Mouse (Mus musculus): ENCODE measurements around the gene Igfbp7.

Gene Igfbp7

GRCm38 (mm10) chr5:77388359-77388758, 19.5 kb downstream of the Igfbp7 start:
- peak; percentile 14; the same call in 1 of the 2 replicates for TF ChIP-seq GATA4 (IDR thresholded peaks at IDR 0.05; ENCODE audit: insufficient replicate concordance, low read length)

DNA sequence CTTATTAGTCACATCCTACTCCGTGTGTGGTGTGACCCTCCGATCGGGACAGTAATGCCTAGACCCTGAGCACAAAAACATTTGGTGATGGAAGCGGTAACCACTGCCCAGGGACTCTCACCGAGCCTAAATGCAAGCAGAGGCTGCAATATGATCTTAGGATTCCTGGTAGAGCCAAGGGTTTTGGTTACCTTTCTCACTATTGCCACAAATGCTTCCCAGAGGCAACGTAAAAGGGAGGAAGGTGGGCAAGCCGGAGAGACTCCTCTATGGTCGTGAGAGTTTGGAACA, 20.5 kb downstream of the Igfbp7 start:
- no peak for TF ChIP-seq GATA4 (IDR thresholded peaks at IDR 0.05; ENCODE audit: insufficient replicate concordance, low read length)

GRCm38 (mm10) chr5:77386596-77387413, 21.0 kb downstream of the Igfbp7 start:
- TF ChIP-seq GATA4 (IDR thresholded peaks at IDR 0.05; ENCODE audit: insufficient replicate concordance, low read length): no peak

GRCm38 (mm10) chr5:77385900-77386595, 21.8 kb downstream of the Igfbp7 start:
- peak; percentile 25; the same call in 1 of the 2 replicates for TF ChIP-seq GATA4 (IDR thresholded peaks at IDR 0.05; ENCODE audit: insufficient replicate concordance, low read length)

DNA sequence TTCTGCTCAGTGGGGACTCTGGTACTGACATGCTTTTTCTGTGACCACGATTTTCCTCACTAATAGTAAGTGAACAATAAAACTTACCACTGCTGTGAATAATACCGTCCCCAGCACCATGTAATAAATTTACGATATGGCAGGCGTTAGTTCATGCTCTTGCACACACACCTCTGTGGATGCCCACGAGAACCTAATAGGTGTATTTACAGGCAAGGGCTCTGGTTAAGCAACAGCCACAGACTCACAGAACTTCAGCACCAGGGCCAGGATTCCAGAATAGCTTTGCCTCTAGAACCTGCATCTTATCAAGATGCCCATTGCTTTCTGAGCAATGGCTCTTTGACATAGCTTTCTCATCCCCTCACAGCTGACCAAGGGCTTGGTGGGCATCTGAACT, 22.6 kb downstream of the Igfbp7 start:
- no peak for TF ChIP-seq GATA4 (IDR thresholded peaks at IDR 0.05; ENCODE audit: insufficient replicate concordance, low read length)

DNA sequence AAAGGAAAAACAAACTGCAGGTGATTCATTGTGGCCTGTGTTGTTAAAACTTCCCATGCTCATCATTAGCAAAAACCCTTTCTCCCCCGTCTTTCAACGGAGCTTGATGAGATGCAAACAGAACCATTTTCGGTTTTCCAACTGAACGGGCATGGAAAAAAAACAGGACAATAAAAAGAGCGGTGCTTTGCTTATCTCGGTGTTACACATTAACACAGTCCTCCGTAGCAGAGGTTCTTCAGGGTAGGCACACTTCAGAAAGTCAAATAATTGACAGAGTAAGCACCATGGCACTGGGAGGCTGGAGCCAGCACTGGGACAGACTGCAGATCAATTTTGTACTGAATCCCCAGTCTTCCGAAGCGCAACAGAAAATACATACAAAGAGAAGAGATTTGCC, 23.1 kb downstream of the Igfbp7 start:
- TF ChIP-seq GATA4 (IDR thresholded peaks at IDR 0.05; ENCODE audit: insufficient replicate concordance, low read length): no peak

DNA sequence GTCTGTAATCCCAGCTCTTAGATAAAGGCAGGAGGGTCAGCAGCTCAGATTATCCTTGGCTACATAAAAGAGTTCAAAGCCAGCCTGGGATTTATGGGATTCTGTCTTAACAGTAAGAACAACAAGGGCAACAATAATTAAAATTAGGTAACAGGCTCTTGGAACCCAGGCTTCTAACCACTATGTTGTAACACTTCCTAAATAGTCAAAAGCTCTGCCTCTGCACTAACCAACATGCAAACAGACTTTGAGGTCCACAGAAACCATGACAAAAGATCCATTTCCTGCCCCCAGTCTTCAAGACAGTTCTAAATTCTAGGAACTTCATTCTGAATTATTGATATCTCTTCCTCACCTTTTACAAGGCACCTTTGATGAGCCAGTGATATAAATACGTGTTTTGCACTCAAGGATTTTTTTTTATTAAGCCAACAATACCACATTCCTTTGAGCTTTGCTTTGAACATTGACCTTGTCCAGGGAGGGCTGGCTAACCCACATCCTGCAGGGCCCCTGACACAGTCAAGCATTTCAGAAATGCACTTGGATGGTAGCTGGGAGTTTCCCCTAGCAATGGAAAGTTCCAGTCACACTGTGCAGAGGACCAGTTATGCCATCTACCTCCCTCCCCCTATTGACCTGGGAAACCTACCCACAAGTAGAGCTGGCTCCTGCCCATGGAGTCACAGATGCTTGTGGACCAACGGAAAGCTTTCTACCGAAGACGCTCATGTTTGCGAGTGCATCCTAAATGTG, 23.9 kb downstream of the Igfbp7 start:
- no peak for TF ChIP-seq GATA4 (IDR thresholded peaks at IDR 0.05; ENCODE audit: insufficient replicate concordance, low read length)

DNA sequence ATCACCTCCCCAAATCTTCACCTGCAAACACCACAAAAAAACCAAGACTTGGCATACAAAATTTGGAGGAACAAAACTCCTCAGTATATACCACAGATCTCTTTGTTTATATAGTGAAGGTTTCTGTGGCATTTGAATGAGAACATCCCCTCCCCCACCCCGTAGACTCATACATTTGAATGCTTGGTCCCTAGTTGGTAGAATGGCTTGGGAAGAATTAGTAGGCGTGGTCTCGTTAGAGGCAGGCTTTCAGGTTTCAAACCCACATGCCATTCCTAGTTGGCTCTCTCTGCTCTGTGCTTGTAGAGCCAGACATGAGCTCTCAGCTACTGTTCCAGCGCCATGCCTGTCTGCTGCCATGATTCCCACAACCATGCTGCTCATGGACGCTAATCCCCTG, 26.2 kb downstream of the Igfbp7 start:
- TF ChIP-seq GATA4 (IDR thresholded peaks at IDR 0.05; ENCODE audit: insufficient replicate concordance, low read length): no peak

DNA sequence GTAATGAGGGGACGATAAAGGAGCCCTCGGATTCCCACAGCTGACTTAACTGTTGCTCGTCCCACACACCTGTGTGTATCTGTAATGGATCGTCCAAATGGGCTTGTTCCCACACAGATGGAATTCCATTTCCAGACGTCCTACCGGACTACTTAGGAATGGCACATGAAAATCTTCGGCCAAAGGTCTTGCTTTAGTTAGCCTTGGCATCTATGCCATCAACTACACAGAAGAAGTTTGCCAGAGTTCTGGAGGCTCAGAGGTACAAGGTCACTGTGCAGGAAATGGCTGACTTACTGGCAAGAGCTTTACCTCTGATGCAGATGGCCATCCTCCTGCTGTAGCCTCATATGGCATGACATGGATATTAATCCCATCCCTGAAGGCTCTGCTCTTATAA, 26.6 kb downstream of the Igfbp7 start:
- no peak for TF ChIP-seq GATA4 (IDR thresholded peaks at IDR 0.05; ENCODE audit: insufficient replicate concordance, low read length)

- TF ChIP-seq GATA4 (IDR thresholded peaks at IDR 0.05; ENCODE audit: insufficient replicate concordance, low read length): no peak
These were observed 27.4 kb downstream of the Igfbp7 start for GRCm38 (mm10) chr5:77380321-77380901.

DNA sequence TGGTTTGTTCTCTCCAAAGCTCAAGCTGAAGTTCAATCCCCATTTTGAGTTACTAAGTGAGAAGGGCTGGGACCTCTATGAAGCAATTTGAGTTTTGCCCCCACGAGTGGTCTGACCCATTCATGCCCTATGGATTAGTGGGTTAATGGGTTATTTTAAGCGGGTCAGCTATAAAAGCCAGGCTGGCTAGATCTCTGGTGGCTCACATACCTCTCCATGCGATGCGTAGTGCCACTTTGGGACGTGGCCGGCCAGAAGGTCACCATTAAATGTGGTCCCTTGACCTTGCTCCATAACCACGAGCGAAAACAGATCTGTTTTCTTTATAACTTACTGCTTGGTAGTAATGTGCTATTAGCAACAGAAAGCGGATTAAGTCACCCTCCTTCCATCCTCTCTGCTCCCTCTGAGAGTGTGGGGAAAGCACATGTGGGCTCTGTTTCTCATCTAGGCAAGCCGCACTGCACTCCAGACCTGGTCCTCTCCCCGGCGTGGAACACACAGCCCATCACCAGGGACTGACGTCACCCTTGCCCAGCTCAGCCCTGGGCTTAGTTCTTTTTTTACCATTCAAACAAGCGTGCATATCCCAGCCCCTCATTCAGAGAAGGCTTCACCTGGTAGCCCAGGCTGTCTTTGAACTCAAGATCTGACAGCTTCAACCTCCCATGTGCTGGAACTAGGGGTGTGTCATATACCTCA, 28.3 kb downstream of the Igfbp7 start:
- TF ChIP-seq GATA4 (IDR thresholded peaks at IDR 0.05; ENCODE audit: insufficient replicate concordance, low read length): no peak

GRCm38 (mm10) chr5:77378027-77378426, 29.8 kb downstream of the Igfbp7 start:
- TF ChIP-seq GATA4 (IDR thresholded peaks at IDR 0.05; ENCODE audit: insufficient replicate concordance, low read length): no peak

- TF ChIP-seq GATA4 (IDR thresholded peaks at IDR 0.05; ENCODE audit: insufficient replicate concordance, low read length): no peak
These were observed 32.3 kb downstream of the Igfbp7 start for GRCm38 (mm10) chr5:77375546-77375945.

DNA sequence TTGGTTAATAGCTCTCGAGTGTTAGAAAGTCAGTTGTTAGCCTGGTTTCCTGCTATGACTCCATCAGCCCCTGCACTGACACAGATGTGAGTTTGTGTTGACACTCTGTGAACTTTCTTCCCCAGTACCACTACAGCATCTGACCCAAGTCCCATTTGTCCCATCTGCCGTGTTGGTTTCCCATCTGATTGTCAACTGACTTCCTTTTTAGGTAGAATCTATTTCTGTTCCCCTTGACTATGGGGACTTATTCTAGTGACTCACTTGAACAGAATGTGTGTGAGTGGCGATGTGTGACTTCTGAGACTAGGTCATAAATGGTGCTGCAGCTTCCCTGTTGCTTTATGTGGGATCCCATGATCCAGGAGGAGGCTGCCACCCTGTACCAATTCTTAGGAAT, 32.9 kb downstream of the Igfbp7 start:
- no peak for TF ChIP-seq GATA4 (IDR thresholded peaks at IDR 0.05; ENCODE audit: insufficient replicate concordance, low read length)

GRCm38 (mm10) chr5:77372778-77373177, 35.1 kb downstream of the Igfbp7 start:
- TF ChIP-seq GATA4 (IDR thresholded peaks at IDR 0.05; ENCODE audit: insufficient replicate concordance, low read length): no peak
